In genomic region chr3:101880818-101881217, GRCm38 (mm10) we compare ENCODE assay signal across 1 mouse cellular context.
TF ChIP-seq lines count a peak whose summit lies in the region.

No protein-coding gene starts in this region.

TF ChIP-seq in MEL, 35 proteins besides CTCF, POLR2A, EP300 and RAD21 (continued from another document):
- TF ChIP-seq CHD1 (IDR thresholded peaks at IDR 0.05; ENCODE audit: low read depth, low read length), result no peak
- no peak for TF ChIP-seq TAL1 (IDR thresholded peaks at IDR 0.05; ENCODE audit: low read length)
- no peak for TF ChIP-seq MEF2A (IDR thresholded peaks at IDR 0.05; ENCODE audit: extremely low read depth, insufficient replicate concordance, low read depth, low read length, poor library complexity, severe bottlenecking)
- no peak for TF ChIP-seq E2F4 (IDR thresholded peaks at IDR 0.05; ENCODE audit: borderline replicate concordance, low read depth, low read length)
- no peak for TF ChIP-seq HCFC1 (IDR thresholded peaks at IDR 0.05; ENCODE audit: low read depth, low read length)
- TF ChIP-seq RCOR1 (IDR thresholded peaks at IDR 0.05; ENCODE audit: low read depth, low read length), result no peak
